Mouse (Mus musculus) olfactory bulb, adult 2 months (tissue): Measurements from ENCODE around the gene Thada.

Experiments used
- CTCF ChIP-seq: fragments of 200-500 bp; IDR thresholded peaks from 2 replicates; pipeline ENCODE4 v1.5.1; 2012; ENCODE audit warnings: low read depth, mild to moderate bottlenecking, low read length, moderate library complexity; ENCODE audit not compliant: insufficient read depth
- POLR2A ChIP-seq: fragments of 200-500 bp; IDR thresholded peaks from 2 replicates; pipeline ENCODE4 v1.6.1; 2012; ENCODE audit warnings: mild to moderate bottlenecking, low read depth, low read length, moderate library complexity; ENCODE audit not compliant: insufficient read depth

DNA sequence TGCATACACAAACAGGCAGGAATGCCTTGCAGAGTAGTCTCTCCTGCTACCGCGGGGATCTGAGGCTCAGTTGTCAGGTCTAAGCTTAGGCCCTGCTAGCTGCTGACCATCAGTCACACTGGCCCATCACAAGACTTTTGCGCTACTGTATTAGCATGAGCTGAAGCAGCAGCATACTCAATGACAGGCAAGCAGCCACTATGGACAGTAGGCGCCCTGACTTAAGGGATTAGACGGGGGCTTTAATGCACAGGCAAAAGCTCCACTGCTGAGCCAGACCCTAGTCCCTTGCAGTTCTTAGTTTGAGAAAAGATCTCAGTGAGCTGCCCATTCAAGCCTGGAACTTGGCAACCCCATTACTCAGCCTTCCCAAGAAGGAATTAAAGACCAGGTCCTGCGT is 66.6 kb downstream of the Thada start:
- TF ChIP-seq CTCF (no peak), POLR2A (no peak)
